Mouse (Mus musculus) layer of hippocampus, adult 9-10 months (tissue): ENCODE data around the gene Vmn1r41.

Experiments used
- DNase-seq: peaks from one replicate; pipeline ENCODE4 v3.0.0; 2022; ENCODE audit warnings: low spot score

The Vmn1r41 gene

DNA sequence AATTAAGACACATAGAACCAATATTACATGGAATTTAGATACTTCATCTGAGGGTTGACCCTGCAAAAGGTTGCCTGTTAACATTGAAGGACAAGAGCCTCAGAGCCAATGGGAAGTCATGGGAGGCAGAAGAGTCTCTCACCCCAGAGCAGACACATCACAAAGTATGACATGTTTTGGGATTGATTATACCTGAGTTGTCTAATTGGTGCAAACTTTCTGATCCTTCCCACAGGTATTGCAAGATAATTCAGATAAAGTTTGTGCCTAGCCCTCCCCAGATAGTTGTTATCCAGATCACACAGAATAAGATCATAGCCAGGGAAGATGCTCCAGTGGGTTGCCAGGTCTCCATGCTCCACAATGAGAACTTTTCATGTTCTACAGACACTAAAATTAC is at the start of gene Vmn1r41:
Gene Vmn1r41 (plus strand): TSS at position 301 of the 400 bp plus-strand sequence.
- no peak for DNase-seq

DNA sequence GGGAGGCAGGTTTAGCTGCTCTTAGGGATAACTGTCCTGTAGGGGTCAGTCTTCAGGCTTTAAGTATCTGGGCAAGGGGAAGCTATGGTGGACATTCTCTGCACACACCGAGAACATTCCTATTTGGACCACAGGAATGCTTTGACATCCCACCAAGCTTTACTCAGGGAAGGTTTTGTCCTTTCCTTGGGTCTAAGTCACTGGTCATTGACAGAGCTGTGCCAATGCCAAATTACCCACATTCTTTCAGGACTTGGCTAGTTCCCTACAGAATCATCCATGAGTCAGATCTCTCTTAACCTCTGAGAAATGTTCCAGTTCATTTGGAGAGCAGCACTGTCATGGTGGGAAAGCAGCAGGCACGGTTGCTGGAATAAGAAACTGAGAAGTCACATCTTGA is 33.9 kb upstream of the Vmn1r41 start:
- no peak for DNase-seq

DNA sequence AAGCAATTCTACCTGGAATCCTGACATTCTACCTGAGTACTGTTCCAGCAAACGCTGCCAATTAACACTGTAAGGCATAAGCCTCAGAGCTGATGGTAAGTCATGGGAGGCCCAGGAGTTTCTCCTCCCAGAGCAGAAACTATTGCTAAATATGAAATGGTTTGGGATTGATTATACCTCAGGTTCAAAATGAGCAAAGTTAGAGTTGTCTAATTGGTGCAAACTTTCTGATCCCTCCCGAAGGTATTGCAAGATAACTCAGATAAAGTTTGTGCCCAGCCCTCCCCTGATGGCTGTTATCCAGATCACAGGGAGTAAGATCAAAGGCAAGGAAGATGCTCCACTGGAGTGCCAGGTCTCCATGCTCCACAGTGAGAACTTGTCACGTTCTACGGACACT is 33.3 kb upstream of the Vmn1r41 start, which contains the start of gene Vmn1r40:
Gene Vmn1r40 (plus strand): TSS at position 301 of the 400 bp plus-strand sequence.
- DNase-seq, result no peak

DNA sequence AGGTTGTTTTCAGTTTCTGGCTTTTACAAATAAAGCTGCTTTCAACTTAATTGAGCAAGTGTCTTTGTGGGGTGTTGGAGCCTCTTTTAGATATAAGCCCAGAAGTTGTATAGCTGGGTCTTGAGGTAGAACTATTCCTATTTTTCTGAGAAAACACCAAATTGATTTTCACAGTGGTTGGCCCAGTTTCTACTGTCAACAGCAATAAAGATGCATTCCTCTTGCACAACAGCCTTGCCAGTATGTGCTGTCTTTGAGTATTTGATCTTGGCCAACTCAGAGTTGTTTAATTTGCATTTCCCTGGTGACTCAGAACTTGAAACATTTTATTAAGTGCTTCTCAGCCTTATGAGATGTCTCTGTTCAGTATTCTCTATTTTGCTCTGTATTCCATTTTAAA is 22.5 kb upstream of the Vmn1r41 start:
- no peak for DNase-seq

DNA sequence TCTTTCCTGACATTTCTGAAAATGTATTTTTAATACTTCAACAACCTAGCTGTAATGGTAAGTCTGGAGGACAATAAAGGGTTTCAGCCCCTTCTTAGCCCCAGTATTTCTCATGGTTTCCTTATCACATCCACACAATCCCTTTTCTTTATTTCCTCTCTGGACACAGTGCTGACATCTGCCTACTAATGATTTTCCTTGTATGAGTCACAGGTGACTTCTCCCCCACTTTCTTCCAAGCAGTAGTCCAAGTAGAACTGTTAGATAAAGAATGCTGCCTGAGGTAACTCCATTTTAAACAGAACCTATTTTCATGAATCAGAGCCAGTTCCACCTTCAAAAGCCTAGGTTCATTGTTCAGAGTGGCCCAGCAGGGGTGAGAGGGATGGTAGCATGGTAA is 2.2 kb downstream of the Vmn1r41 start:
- DNase-seq, result no peak

DNA sequence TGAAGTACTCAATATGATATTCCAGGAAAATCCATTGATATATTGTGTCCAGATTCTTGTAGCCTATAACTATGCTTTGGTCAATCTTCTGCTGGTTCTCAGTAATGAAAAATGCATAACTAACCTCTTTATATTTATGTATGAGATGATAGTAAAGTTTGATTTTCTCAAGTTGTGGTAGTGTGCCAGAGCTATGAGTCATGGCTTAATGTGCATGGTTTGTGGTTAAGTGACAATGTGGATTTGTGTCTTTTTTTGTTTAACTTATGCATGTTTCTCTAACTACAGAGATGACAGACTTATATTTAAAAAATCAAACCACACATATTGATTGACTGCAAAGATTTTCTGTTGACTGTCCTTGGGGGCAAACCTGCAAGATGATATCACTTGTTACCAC is 49.7 kb downstream of the Vmn1r41 start:
- DNase-seq, result no peak
